Mouse (Mus musculus) kidney, postnatal 25 days (tissue): Measurements from ENCODE around the gene Mapkapk2.

Experiments
- DNase-seq, 2 experiments: peaks; one replicate each; pipeline ENCODE4 v3.0.0; 2021; ENCODE audit warnings: mixed read lengths in 2 of 2

Gene Mapkapk2

GRCm38 (mm10) chr1:131015879-131016278 lies 81.7 kb downstream of the Mapkapk2 start:
- DNase-seq, result no peak

GRCm38 (mm10) chr1:131015281-131015680 lies 82.3 kb downstream of the Mapkapk2 start:
- no peak for DNase-seq

GRCm38 (mm10) chr1:131013926-131014325 lies 83.7 kb downstream of the Mapkapk2 start:
- DNase-seq, result no peak

GRCm38 (mm10) chr1:131012494-131012893 lies 85.1 kb downstream of the Mapkapk2 start:
- no peak for DNase-seq

- no peak for DNase-seq
Measured at GRCm38 (mm10) chr1:131010201-131011153, 87.1 kb downstream of the Mapkapk2 start.

- no peak for DNase-seq
Measured at GRCm38 (mm10) chr1:131006069-131006468, 91.6 kb downstream of the Mapkapk2 start.
